Mouse (Mus musculus): ENCODE results near the gene Gm20388. TPM values are rescaled to one million over a fixed set of nuclear protein-coding genes. Genes with fewer than 3 reads are reported as not detected.

Gene Gm20388
- polyA plus RNA-seq, 1 experiment, result 0.36 TPM

DNA sequence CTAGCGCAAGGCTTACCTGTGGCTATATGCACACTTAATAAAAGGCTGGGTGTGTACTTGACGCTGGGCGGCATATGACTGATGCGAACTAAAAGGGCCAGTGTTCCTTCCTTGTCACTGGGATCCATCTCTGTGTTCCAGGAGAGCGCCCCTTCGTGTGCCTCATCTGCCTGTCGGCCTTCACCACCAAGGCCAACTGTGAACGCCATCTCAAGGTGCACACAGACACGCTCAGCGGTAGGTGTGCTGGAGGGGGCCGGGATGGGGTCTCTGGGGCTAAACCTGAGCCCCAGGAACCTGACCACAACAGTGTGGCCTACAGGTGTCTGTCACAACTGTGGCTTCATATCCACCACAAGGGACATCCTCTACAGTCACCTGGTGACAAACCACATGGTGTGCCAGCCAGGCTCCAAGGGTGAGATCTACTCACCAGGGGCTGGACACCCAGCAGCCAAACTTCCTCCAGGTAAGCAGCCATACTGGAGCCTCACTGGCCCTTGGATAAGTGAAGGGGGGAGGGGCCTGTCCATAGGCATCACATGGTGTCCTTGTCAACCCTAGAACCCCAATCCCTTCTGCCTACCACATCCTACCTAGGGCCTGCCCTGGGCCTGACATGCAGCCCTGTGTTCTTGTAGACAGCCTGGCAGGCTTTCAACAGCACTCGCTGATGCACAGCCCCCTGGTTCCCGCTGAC is 2424.3 kb downstream of the Gm20388 start:
- TF ChIP-seq GATA1 (IDR thresholded peaks at IDR 0.05; ENCODE audit: low read length) (no peak), TAL1 (IDR thresholded peaks at IDR 0.05; ENCODE audit: low read length) (no peak)
- Histone ChIP-seq H3K9me3 (ENCODE audit: control insufficient read depth, low read length) (peaks cover 57% of the 10 kb centered on the region), H3K36me3 (ENCODE audit: control insufficient read depth) (peaks cover 99% of the 10 kb centered on the region), H3K4me3 (replicated peaks) (no peak overlapping the region), H3K27me3 (ENCODE audit: control insufficient read depth) (peaks cover 26% of the 10 kb centered on the region; the same call in 1 of the 2 replicates), H3K4me1 (ENCODE audit: control insufficient read depth) (peaks cover 69% of the 10 kb centered on the region)

DNA sequence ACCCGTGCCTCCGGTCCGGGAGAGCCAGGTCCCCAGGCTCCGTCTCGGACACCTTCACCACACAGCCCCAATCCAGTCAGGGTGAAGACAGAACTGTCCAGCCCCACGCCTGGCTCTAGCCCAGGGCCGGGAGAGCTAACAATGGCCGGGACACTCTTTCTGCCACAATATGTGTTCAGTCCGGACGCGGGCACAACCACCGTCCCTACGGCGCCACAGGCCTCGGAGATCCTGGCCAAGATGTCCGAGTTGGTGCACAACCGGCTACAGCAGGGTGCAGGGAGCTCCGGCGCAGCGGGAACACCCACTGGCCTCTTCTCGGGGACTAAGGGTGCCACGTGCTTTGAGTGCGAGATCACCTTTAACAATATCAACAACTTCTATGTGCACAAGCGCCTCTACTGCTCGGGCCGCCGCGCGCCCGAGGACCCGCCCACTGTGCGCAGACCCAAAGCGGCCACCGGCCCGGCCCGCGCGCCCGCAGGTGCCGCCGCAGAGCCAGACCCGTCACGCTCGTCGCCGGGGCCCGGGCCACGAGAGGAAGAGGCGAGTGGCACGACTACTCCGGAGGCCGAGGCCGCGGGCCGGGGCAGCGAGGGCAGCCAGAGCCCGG is 2425.1 kb downstream of the Gm20388 start:
- Histone ChIP-seq H3K4me3 (replicated peaks) (no peak overlapping the region), H3K4me1 (ENCODE audit: control insufficient read depth) (peaks cover 69% of the 10 kb centered on the region), H3K9me3 (ENCODE audit: control insufficient read depth, low read length) (peaks cover 61% of the 10 kb centered on the region), H3K27me3 (ENCODE audit: control insufficient read depth) (peaks cover 26% of the 10 kb centered on the region; the same call in 1 of the 2 replicates), H3K36me3 (ENCODE audit: control insufficient read depth) (peaks cover 99% of the 10 kb centered on the region)
- TF ChIP-seq TAL1 (IDR thresholded peaks at IDR 0.05; ENCODE audit: low read length), result no peak
- TF ChIP-seq GATA1 (IDR thresholded peaks at IDR 0.05; ENCODE audit: low read length), result no peak

DNA sequence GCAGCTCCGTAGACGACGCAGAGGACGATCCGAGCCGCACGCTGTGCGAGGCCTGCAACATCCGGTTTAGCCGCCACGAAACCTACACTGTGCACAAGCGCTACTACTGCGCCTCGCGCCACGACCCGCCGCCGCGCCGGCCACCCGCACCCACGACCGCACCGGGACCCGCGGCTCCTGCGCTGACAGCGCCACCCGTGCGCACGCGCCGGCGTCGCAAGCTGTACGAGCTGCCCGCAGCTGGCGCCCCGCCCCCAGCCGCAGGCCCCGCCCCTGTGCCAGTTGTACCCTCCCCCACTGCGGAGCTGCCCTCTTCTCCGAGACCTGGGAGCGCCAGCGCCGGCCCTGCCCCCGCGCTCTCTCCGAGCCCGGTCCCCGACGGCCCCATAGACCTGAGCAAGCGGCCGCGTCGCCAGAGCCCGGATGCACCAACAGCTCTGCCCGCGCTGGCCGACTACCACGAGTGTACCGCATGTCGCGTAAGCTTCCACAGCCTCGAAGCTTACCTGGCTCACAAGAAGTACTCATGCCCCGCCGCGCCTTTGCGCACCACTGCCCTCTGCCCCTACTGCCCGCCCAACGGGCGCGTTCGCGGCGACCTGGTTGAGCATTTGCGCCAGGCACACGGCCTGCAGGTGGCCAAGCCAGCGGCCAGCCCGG is 2425.7 kb downstream of the Gm20388 start:
- H3K27me3 ChIP-seq (ENCODE audit: control insufficient read depth), result peaks cover 26% of the 10 kb centered on the region; the same call in 1 of the 2 replicates
- TF ChIP-seq GATA1 (IDR thresholded peaks at IDR 0.05; ENCODE audit: low read length), result no peak
- TF ChIP-seq TAL1 (IDR thresholded peaks at IDR 0.05; ENCODE audit: low read length), result no peak
- peaks cover 67% of the 10 kb centered on the region for H3K9me3 ChIP-seq (ENCODE audit: control insufficient read depth, low read length)
- H3K4me1 ChIP-seq (ENCODE audit: control insufficient read depth), result peaks cover 69% of the 10 kb centered on the region
- no peak overlapping the region for H3K4me3 ChIP-seq (replicated peaks)
- H3K36me3 ChIP-seq (ENCODE audit: control insufficient read depth), result peaks cover 93% of the 10 kb centered on the region

DNA sequence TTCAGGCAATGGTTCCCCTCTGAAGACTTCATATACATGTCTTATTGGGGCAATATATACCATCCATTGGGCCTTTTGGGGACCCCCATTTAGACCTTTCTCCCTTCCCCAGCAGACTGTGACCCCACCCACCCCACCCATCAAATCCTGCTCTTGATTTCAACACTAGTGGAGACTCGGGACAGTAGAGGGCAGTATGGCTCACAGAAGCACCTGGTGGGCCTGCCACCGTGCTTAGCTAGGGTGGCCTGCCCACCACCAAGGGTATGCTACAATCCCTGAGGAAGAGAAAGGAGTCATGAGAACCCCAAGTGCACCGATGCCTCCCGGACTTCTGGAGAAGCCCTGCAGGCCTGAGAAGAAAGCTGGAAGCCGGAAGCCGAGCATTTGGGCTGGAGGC is 2428.2 kb downstream of the Gm20388 start:
- Histone ChIP-seq H3K4me3 (replicated peaks) (no peak overlapping the region), H3K4me1 (ENCODE audit: control insufficient read depth) (peaks cover 75% of the 10 kb centered on the region), H3K9me3 (ENCODE audit: control insufficient read depth, low read length) (peaks cover 61% of the 10 kb centered on the region), H3K36me3 (ENCODE audit: control insufficient read depth) (peaks cover 70% of the 10 kb centered on the region), H3K27me3 (ENCODE audit: control insufficient read depth) (peaks cover 42% of the 10 kb centered on the region)
- no peak for TF ChIP-seq TAL1 (IDR thresholded peaks at IDR 0.05; ENCODE audit: low read length)
- no peak for TF ChIP-seq GATA1 (IDR thresholded peaks at IDR 0.05; ENCODE audit: low read length)

DNA sequence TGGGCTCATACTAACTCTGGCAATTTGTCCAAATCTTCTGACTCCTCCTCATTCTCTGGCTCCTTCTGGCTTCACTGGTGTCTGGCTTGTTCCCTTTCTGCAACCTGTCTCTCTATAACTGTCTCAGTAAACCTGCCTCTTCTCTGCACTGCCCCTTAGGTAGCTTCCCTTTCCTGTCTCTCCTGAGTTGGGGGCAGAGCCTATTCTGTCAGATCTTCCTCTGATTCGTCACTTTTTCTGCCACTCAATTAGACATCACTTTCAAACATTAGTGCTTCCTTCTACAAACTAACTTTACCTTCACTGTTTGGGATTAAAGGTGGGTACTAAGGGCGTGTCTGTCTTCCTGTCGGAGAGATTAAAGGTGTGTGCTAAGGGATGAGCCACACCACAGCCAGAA is 2430.1 kb downstream of the Gm20388 start:
- TF ChIP-seq TAL1 (IDR thresholded peaks at IDR 0.05; ENCODE audit: low read length), result no peak
- no peak for TF ChIP-seq GATA1 (IDR thresholded peaks at IDR 0.05; ENCODE audit: low read length)
- peaks cover 51% of the 10 kb centered on the region for H3K36me3 ChIP-seq (ENCODE audit: control insufficient read depth)
- H3K27me3 ChIP-seq (ENCODE audit: control insufficient read depth), result peaks cover 32% of the 10 kb centered on the region
- H3K9me3 ChIP-seq (ENCODE audit: control insufficient read depth, low read length), result peaks cover 42% of the 10 kb centered on the region
- H3K4me3 ChIP-seq (replicated peaks), result no peak overlapping the region
- peaks cover 88% of the 10 kb centered on the region for H3K4me1 ChIP-seq (ENCODE audit: control insufficient read depth)

DNA sequence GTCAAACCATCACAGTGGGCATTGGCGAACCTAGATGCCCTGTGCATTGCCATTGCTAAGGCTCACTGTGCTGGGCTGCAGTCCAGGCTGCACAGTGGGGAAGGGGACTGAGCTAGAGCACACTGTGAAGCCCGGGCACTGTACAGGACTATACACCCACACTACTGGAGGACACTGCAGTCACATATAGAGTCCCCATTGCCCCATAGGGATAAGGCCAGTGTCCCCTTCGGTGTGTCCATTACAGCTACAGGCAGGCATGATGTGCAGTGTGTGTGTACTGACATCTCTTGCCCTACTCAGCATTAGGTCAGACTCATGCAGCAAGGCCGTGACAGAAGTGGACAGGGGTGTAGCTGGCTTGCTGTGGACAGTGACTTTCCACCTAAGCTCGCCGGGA is 2431.1 kb downstream of the Gm20388 start:
- no peak for TF ChIP-seq TAL1 (IDR thresholded peaks at IDR 0.05; ENCODE audit: low read length)
- no peak for TF ChIP-seq GATA1 (IDR thresholded peaks at IDR 0.05; ENCODE audit: low read length)
- Histone ChIP-seq H3K4me1 (ENCODE audit: control insufficient read depth) (peaks cover 90% of the 10 kb centered on the region), H3K36me3 (ENCODE audit: control insufficient read depth) (peaks cover 40% of the 10 kb centered on the region), H3K27me3 (ENCODE audit: control insufficient read depth) (peaks cover 22% of the 10 kb centered on the region), H3K4me3 (replicated peaks) (no peak overlapping the region), H3K9me3 (ENCODE audit: control insufficient read depth, low read length) (peaks cover 31% of the 10 kb centered on the region)

DNA sequence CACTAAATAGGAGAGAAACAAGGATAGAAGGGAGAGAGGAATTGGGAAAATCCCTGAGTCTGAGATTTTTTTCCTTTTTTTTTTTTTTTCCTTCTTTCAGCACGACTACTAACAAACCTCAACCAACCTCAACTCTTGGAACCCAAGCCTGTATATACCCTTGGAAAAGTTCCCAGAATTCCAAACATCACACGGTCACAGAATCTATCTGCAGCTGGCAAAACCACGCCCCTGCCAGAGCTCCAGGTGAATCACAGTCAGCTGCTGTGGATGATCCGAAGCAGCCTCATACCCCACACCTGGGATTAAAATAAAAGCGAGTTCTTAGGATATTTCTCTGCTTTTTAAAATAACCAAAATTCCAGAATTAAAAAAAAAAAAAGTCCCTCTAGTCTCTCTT is 2431.7 kb downstream of the Gm20388 start:
- peaks cover 26% of the 10 kb centered on the region for H3K9me3 ChIP-seq (ENCODE audit: control insufficient read depth, low read length)
- peaks cover 21% of the 10 kb centered on the region for H3K27me3 ChIP-seq (ENCODE audit: control insufficient read depth)
- H3K4me3 ChIP-seq (replicated peaks), result no peak overlapping the region
- no peak for TF ChIP-seq GATA1 (IDR thresholded peaks at IDR 0.05; ENCODE audit: low read length)
- TF ChIP-seq TAL1 (IDR thresholded peaks at IDR 0.05; ENCODE audit: low read length), result no peak
- H3K36me3 ChIP-seq (ENCODE audit: control insufficient read depth), result peaks cover 35% of the 10 kb centered on the region
- H3K4me1 ChIP-seq (ENCODE audit: control insufficient read depth), result peaks cover 91% of the 10 kb centered on the region

DNA sequence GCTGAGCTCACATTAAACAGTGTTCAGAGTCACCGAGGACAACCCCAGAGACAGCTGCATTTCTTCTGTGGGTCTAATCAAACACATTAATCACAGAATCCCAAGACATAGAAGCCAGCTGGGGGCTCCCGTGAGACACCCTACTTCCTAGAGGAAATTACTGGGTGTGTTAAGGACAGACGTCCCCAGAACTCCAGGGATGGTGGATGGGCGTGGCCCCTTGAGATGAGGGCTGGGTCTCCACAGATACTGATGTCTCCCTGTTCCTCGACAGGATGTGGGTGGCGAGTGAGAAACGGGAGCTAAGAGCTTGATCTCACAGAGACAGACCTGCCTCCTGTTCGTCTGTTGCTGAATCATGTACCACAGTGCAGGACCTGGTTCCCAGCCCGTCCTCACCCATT is 2432.2 kb downstream of the Gm20388 start:
- peak overlapping the region; percentile 55 for H3K4me3 ChIP-seq (replicated peaks)

DNA sequence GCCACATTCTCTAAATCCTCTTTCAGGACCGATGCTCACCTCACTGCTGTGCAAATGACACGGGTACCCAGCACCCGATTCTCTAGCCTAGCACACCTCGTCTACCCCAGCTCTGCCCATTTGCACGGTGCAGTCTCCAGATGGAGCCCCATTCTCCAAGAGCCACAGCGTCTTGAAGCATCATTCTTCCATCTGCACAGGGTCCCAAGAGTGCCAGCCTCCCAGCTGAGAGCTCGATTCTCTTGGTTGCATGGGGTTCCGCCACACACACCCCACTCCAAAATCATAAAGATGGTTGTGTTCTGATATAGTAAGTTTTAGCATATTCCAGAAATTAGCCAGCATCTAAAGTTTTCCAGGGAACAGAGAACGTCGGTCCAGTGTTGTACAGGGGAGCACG is 2432.7 kb downstream of the Gm20388 start:
- peaks cover 21% of the 10 kb centered on the region for H3K27me3 ChIP-seq (ENCODE audit: control insufficient read depth)
- peaks cover 92% of the 10 kb centered on the region for H3K4me1 ChIP-seq (ENCODE audit: control insufficient read depth)
- peaks cover 25% of the 10 kb centered on the region for H3K36me3 ChIP-seq (ENCODE audit: control insufficient read depth)
- H3K9me3 ChIP-seq (ENCODE audit: control insufficient read depth, low read length), result peaks cover 16% of the 10 kb centered on the region
- TF ChIP-seq GATA1 (IDR thresholded peaks at IDR 0.05; ENCODE audit: low read length) (no peak), TAL1 (IDR thresholded peaks at IDR 0.05; ENCODE audit: low read length) (no peak)
- H3K4me3 ChIP-seq (replicated peaks), result peak overlapping the region; percentile 55

More for the DNA sequence above, 2432.2 kb downstream of the Gm20388 start:
- Histone ChIP-seq H3K36me3 (ENCODE audit: control insufficient read depth) (peaks cover 30% of the 10 kb centered on the region), H3K27me3 (ENCODE audit: control insufficient read depth) (peaks cover 21% of the 10 kb centered on the region), H3K9me3 (ENCODE audit: control insufficient read depth, low read length) (peaks cover 21% of the 10 kb centered on the region), H3K4me1 (ENCODE audit: control insufficient read depth) (peaks cover 92% of the 10 kb centered on the region)
- TF ChIP-seq TAL1 (IDR thresholded peaks at IDR 0.05; ENCODE audit: low read length) (no peak), GATA1 (IDR thresholded peaks at IDR 0.05; ENCODE audit: low read length) (no peak)

Data from erythroblast, embryonic 14.5 days (primary cell).